Mouse (Mus musculus): ENCODE data around the gene App. TPM values are rescaled to one million over a fixed set of nuclear protein-coding genes. Genes with fewer than 3 reads are reported as not detected.

Gene App
- 261 and 264 TPM in 2 replicates for polyA plus RNA-seq (2015; fragmentation: Nextera tagmentation; extraction: Ambion mirVana)

- ATAC-seq (ENCODE audit: borderline replicate concordance, extremely low read depth, low FRiP score, low TSS enrichment), result peak; percentile 86
- H3K27ac ChIP-seq, result peak within 1 kb of the TSS; percentile 90
- H3K4me2 ChIP-seq, result peak within 1 kb of the TSS; percentile 75
- WGBS, result under 1% methylated on average over 52 of the region's 78 CpGs
- H3K36me3 ChIP-seq, result 0 out of 2 replicates have a peak, but pooled peaks cover 3% of the 10 kb centered on the region
- peak within 1 kb of the TSS; percentile 72 for H3K4me3 ChIP-seq
- peak within 1 kb of the TSS; percentile 92 for H3K9ac ChIP-seq
- no peaks in the 10 kb centered on the region for H3K9me3 ChIP-seq
- H3K4me1 ChIP-seq, result peaks cover 41% of the 10 kb centered on the region
- H3K27me3 ChIP-seq, result no peaks in the 10 kb centered on the region
Measured at GRCm38 (mm10) chr16:85173373-85174081, at the start of gene App. App (minus strand) TSS chr16:85173766.

- no peak overlapping the region for H3K9ac ChIP-seq
- no peak for ATAC-seq (ENCODE audit: borderline replicate concordance, extremely low read depth, low FRiP score, low TSS enrichment)
- no peaks in the 10 kb centered on the region for H3K27me3 ChIP-seq
- H3K9me3 ChIP-seq, result no peaks in the 10 kb centered on the region
- WGBS, result 46% methylated on average over 9 of the region's 9 CpGs
- no peak overlapping the region for H3K4me3 ChIP-seq
- no peak overlapping the region for H3K27ac ChIP-seq
- H3K4me1 ChIP-seq, result peaks cover 5% of the 10 kb centered on the region
- no peaks in the 10 kb centered on the region for H3K36me3 ChIP-seq
- H3K4me2 ChIP-seq, result no peak overlapping the region
Measured at GRCm38 (mm10) chr16:85215846-85216245, 42.3 kb upstream of the App start.

DNA sequence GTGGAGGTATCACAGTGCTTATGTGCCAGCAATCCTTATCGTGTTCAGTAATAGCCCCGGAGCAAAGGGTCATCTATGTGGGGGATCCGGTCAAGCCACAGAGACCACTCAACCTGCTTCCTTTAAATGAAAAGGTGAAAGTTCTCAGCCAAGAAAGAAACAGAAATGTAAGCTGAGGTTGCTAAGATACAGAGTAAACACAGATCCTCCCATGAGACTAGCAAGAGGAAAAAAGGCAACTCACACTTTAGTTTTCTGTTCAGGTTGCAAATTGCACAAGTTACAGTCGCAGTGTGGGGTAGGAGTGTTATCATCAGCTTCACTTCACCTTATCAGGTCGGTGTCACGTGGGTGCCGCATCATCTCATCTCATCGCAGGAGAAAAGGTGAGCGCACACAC is 41.6 kb upstream of the App start:
- H3K9ac ChIP-seq, result no peak overlapping the region
- ATAC-seq (ENCODE audit: borderline replicate concordance, extremely low read depth, low FRiP score, low TSS enrichment), result no peak
- 24% methylated on average over 9 of the region's 9 CpGs for WGBS

GRCm38 (mm10) chr16:85195622-85196021 is 22.1 kb upstream of the App start:
- H3K27ac ChIP-seq, result no peak overlapping the region
- no peaks in the 10 kb centered on the region for H3K4me1 ChIP-seq
- no peak overlapping the region for H3K4me3 ChIP-seq
- no peaks in the 10 kb centered on the region for H3K36me3 ChIP-seq
- ATAC-seq (ENCODE audit: borderline replicate concordance, extremely low read depth, low FRiP score, low TSS enrichment), result no peak
- H3K27me3 ChIP-seq, result no peaks in the 10 kb centered on the region
- 58% methylated on average over 6 of the region's 6 CpGs for WGBS
- no peak overlapping the region for H3K9ac ChIP-seq
- H3K4me2 ChIP-seq, result no peak overlapping the region
- no peaks in the 10 kb centered on the region for H3K9me3 ChIP-seq

More for the DNA sequence above, 41.6 kb upstream of the App start:
- Histone ChIP-seq H3K36me3 (no peaks in the 10 kb centered on the region), H3K9me3 (no peaks in the 10 kb centered on the region), H3K27me3 (no peaks in the 10 kb centered on the region), H3K4me2 (no peak overlapping the region), H3K27ac (no peak overlapping the region), H3K4me1 (peaks cover 5% of the 10 kb centered on the region), H3K4me3 (no peak overlapping the region)

GRCm38 (mm10) chr16:85195167-85195566 is 21.6 kb upstream of the App start:
- Histone ChIP-seq H3K4me2 (no peak overlapping the region), H3K4me3 (no peak overlapping the region)
- 70% methylated on average over 6 of the region's 6 CpGs for WGBS

GRCm38 (mm10) chr16:85181502-85181901 is 7.9 kb upstream of the App start:
- peaks cover 8% of the 10 kb centered on the region for H3K4me1 ChIP-seq
- WGBS, result 32% methylated on average over 3 of the region's 3 CpGs
- no peaks in the 10 kb centered on the region for H3K36me3 ChIP-seq
- H3K4me3 ChIP-seq, result no peak overlapping the region
- H3K9me3 ChIP-seq, result no peaks in the 10 kb centered on the region
- peak; percentile 27; the same call in 1 of the 2 replicates for ATAC-seq (ENCODE audit: borderline replicate concordance, extremely low read depth, low FRiP score, low TSS enrichment)
- no peaks in the 10 kb centered on the region for H3K27me3 ChIP-seq
- no peak overlapping the region for H3K4me2 ChIP-seq
- H3K27ac ChIP-seq, result no peak overlapping the region
- no peak overlapping the region for H3K9ac ChIP-seq

More at GRCm38 (mm10) chr16:85195167-85195566, 21.6 kb upstream of the App start:
- Histone ChIP-seq H3K27ac (no peak overlapping the region), H3K9me3 (no peaks in the 10 kb centered on the region), H3K36me3 (no peaks in the 10 kb centered on the region), H3K4me1 (no peaks in the 10 kb centered on the region), H3K9ac (no peak overlapping the region), H3K27me3 (no peaks in the 10 kb centered on the region)
- ATAC-seq (ENCODE audit: borderline replicate concordance, extremely low read depth, low FRiP score, low TSS enrichment), result no peak

DNA sequence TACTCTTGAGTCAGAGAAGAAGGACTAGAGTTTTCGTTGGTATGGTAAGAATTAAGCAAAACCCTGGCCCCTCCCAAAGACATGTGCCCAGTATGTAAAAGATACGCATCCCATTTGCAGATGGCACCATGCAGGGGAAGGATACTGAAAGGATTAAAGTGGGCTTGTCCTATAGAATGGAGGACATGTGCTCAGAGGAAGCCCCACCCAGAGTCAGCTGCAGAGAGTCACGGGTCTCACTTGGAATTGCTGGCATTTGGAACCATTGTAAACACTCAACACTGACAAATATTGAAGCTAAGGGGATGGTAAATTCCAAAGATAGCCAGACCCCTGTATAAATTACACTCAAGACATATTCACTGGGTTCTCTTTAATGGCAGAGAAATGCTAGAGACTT is 7.1 kb upstream of the App start:
- Histone ChIP-seq H3K9me3 (no peaks in the 10 kb centered on the region), H3K4me2 (no peak overlapping the region), H3K4me1 (peaks cover 13% of the 10 kb centered on the region), H3K27ac (no peak overlapping the region), H3K9ac (no peak overlapping the region), H3K4me3 (no peak overlapping the region), H3K27me3 (no peaks in the 10 kb centered on the region), H3K36me3 (no peaks in the 10 kb centered on the region)
- 50% methylated on average over 3 of the region's 3 CpGs for WGBS
- ATAC-seq (ENCODE audit: borderline replicate concordance, extremely low read depth, low FRiP score, low TSS enrichment), result peak; percentile 68; the same call in 1 of the 2 replicates

GRCm38 (mm10) chr16:85176666-85177065 is 3.1 kb upstream of the App start:
- no peaks in the 10 kb centered on the region for H3K36me3 ChIP-seq
- H3K27me3 ChIP-seq, result no peaks in the 10 kb centered on the region
- no peaks in the 10 kb centered on the region for H3K9me3 ChIP-seq
- under 1% methylated on average over 3 of the region's 3 CpGs for WGBS
- H3K4me3 ChIP-seq, result no peak overlapping the region
- H3K9ac ChIP-seq, result no peak overlapping the region
- no peak overlapping the region for H3K27ac ChIP-seq
- peaks cover 16% of the 10 kb centered on the region for H3K4me1 ChIP-seq
- no peak for ATAC-seq (ENCODE audit: borderline replicate concordance, extremely low read depth, low FRiP score, low TSS enrichment)
- no peak overlapping the region for H3K4me2 ChIP-seq

GRCm38 (mm10) chr16:85172571-85173372 is 794 bp downstream of the App start:
- WGBS, result under 1% methylated on average over 54 of the region's 68 CpGs
- Histone ChIP-seq H3K4me1 (peaks cover 43% of the 10 kb centered on the region), H3K36me3 (0 out of 2 replicates have a peak, but pooled peaks cover 3% of the 10 kb centered on the region), H3K27me3 (no peaks in the 10 kb centered on the region), H3K4me3 (peak overlapping the region; percentile 72), H3K4me2 (peak overlapping the region; percentile 75), H3K27ac (peak overlapping the region; percentile 90), H3K9ac (peak overlapping the region; percentile 92), H3K9me3 (no peaks in the 10 kb centered on the region)
- ATAC-seq (ENCODE audit: borderline replicate concordance, extremely low read depth, low FRiP score, low TSS enrichment), result peak; percentile 73

- H3K9ac ChIP-seq, result peak overlapping the region; percentile 92
- no peaks in the 10 kb centered on the region for H3K27me3 ChIP-seq
- H3K27ac ChIP-seq, result peak overlapping the region; percentile 90
- H3K9me3 ChIP-seq, result no peaks in the 10 kb centered on the region
- WGBS, result 0% methylated on average over 10 of the region's 10 CpGs
- peak overlapping the region; percentile 72 for H3K4me3 ChIP-seq
- ATAC-seq (ENCODE audit: borderline replicate concordance, extremely low read depth, low FRiP score, low TSS enrichment), result peak; percentile 58; the same call in 1 of the 2 replicates
- H3K36me3 ChIP-seq, result 0 out of 2 replicates have a peak, but pooled peaks cover 3% of the 10 kb centered on the region
- H3K4me2 ChIP-seq, result peak overlapping the region; percentile 75
- H3K4me1 ChIP-seq, result peaks cover 43% of the 10 kb centered on the region
Measured at GRCm38 (mm10) chr16:85171976-85172570, 1.5 kb downstream of the App start.

- H3K9ac ChIP-seq, result no peak overlapping the region
- 28% methylated on average over 19 of the region's 19 CpGs for WGBS
Measured at GRCm38 (mm10) chr16:85170826-85171510, 2.6 kb downstream of the App start.

More at GRCm38 (mm10) chr16:85170826-85171510, 2.6 kb downstream of the App start:
- Histone ChIP-seq H3K4me3 (peak overlapping the region; percentile 16), H3K4me1 (peaks cover 33% of the 10 kb centered on the region), H3K9me3 (no peaks in the 10 kb centered on the region), H3K4me2 (peak overlapping the region; percentile 48), H3K36me3 (0 out of 2 replicates have a peak, but pooled peaks cover 3% of the 10 kb centered on the region), H3K27me3 (no peaks in the 10 kb centered on the region), H3K27ac (no peak overlapping the region)
- ATAC-seq (ENCODE audit: borderline replicate concordance, extremely low read depth, low FRiP score, low TSS enrichment), result no peak

Data from lung, embryonic 15.5 days (tissue).